Mouse (Mus musculus): ENCODE data around the gene Tmco4. TPM values are rescaled to one million over a fixed set of nuclear protein-coding genes. Genes with fewer than 3 reads are reported as not detected.

The Tmco4 gene
- polyA plus RNA-seq, 1 experiment from 2014 or later = 6.1 TPM

GRCm38 (mm10) chr4:139001433-139001832 lies 28.7 kb downstream of the Tmco4 start:
- 0 out of 2 replicates have a peak, but pooled peaks cover 4% of the 10 kb centered on the region for H3K27me3 ChIP-seq

GRCm38 (mm10) chr4:139004067-139004466 lies 31.4 kb downstream of the Tmco4 start:
- WGBS = 84% methylated on average over 8 of the region's 8 CpGs
- H3K9me3 ChIP-seq (replicated peaks) = no peaks in the 10 kb centered on the region
- H3K4me3 ChIP-seq (replicated peaks) = no peak overlapping the region
- H3K4me2 ChIP-seq = no peak overlapping the region
- H3K27ac ChIP-seq = no peak overlapping the region
- no peak for ATAC-seq (replicated peaks; ENCODE audit: low FRiP score)
- H3K9ac ChIP-seq = no peak overlapping the region
- H3K4me1 ChIP-seq = peaks cover 33% of the 10 kb centered on the region
- H3K36me3 ChIP-seq = no peaks in the 10 kb centered on the region
- H3K27me3 ChIP-seq = peaks cover 11% of the 10 kb centered on the region; the same call in 1 of the 2 replicates

More at GRCm38 (mm10) chr4:139001433-139001832, 28.7 kb downstream of the Tmco4 start:
- Histone ChIP-seq H3K27ac (no peak overlapping the region), H3K9ac (no peak overlapping the region), H3K9me3 (replicated peaks) (no peaks in the 10 kb centered on the region), H3K4me3 (replicated peaks) (no peak overlapping the region), H3K4me1 (peaks cover 11% of the 10 kb centered on the region; the same call in 1 of the 2 replicates), H3K4me2 (no peak overlapping the region; the same call in 1 of the 2 replicates), H3K36me3 (0 out of 2 replicates have a peak, but pooled peaks cover 3% of the 10 kb centered on the region)
- ATAC-seq (replicated peaks; ENCODE audit: low FRiP score) = no peak
- WGBS = 23% methylated on average over 6 of the region's 6 CpGs

GRCm38 (mm10) chr4:139005214-139005613 lies 32.5 kb downstream of the Tmco4 start:
- ATAC-seq (replicated peaks; ENCODE audit: low FRiP score) = 0 out of 2 replicates have a peak, but pooled peaks have one; percentile 37
- Histone ChIP-seq H3K27ac (no peak overlapping the region), H3K4me2 (no peak overlapping the region), H3K9me3 (replicated peaks) (no peaks in the 10 kb centered on the region), H3K36me3 (no peaks in the 10 kb centered on the region), H3K4me1 (peaks cover 33% of the 10 kb centered on the region), H3K9ac (no peak overlapping the region), H3K4me3 (replicated peaks) (no peak overlapping the region), H3K27me3 (peaks cover 11% of the 10 kb centered on the region; the same call in 1 of the 2 replicates)
- WGBS = 36% methylated on average over 6 of the region's 6 CpGs

- WGBS = 75% methylated on average over 3 of the region's 3 CpGs
Observed at GRCm38 (mm10) chr4:139007353-139007752, 34.7 kb downstream of the Tmco4 start.

GRCm38 (mm10) chr4:139007981-139008536 lies 35.4 kb downstream of the Tmco4 start:
- H3K9me3 ChIP-seq (replicated peaks) = no peaks in the 10 kb centered on the region
- H3K4me2 ChIP-seq = no peak overlapping the region
- H3K4me3 ChIP-seq (replicated peaks) = no peak overlapping the region
- no peak overlapping the region for H3K27ac ChIP-seq
- no peak for ATAC-seq (replicated peaks; ENCODE audit: low FRiP score)
- 19% methylated on average over 6 of the region's 6 CpGs for WGBS
- peaks cover 27% of the 10 kb centered on the region for H3K4me1 ChIP-seq
- peaks cover 11% of the 10 kb centered on the region; the same call in 1 of the 2 replicates for H3K27me3 ChIP-seq
- no peak overlapping the region for H3K9ac ChIP-seq
- no peaks in the 10 kb centered on the region for H3K36me3 ChIP-seq

More at GRCm38 (mm10) chr4:139007353-139007752, 34.7 kb downstream of the Tmco4 start:
- no peak for ATAC-seq (replicated peaks; ENCODE audit: low FRiP score)
- H3K4me1 ChIP-seq = peaks cover 27% of the 10 kb centered on the region
- H3K27ac ChIP-seq = no peak overlapping the region
- H3K36me3 ChIP-seq = no peaks in the 10 kb centered on the region
- H3K9me3 ChIP-seq (replicated peaks) = no peaks in the 10 kb centered on the region
- no peak overlapping the region for H3K4me2 ChIP-seq
- H3K4me3 ChIP-seq (replicated peaks) = no peak overlapping the region
- no peak overlapping the region for H3K9ac ChIP-seq
- H3K27me3 ChIP-seq = peaks cover 11% of the 10 kb centered on the region; the same call in 1 of the 2 replicates

GRCm38 (mm10) chr4:139011201-139011702 lies 38.6 kb downstream of the Tmco4 start:
- WGBS = 75% methylated on average over 13 of the region's 13 CpGs
- H3K4me3 ChIP-seq (replicated peaks) = no peak overlapping the region
- no peak overlapping the region for H3K4me2 ChIP-seq
- H3K9ac ChIP-seq = no peak overlapping the region
- H3K27me3 ChIP-seq = peaks cover 7% of the 10 kb centered on the region; the same call in 1 of the 2 replicates
- H3K9me3 ChIP-seq (replicated peaks) = no peaks in the 10 kb centered on the region; the same call in 1 of the 2 replicates
- no peaks in the 10 kb centered on the region for H3K36me3 ChIP-seq
- H3K27ac ChIP-seq = no peak overlapping the region
- H3K4me1 ChIP-seq = peaks cover 22% of the 10 kb centered on the region
- ATAC-seq (replicated peaks; ENCODE audit: low FRiP score) = 0 out of 2 replicates have a peak, but pooled peaks have one; percentile 34

- Histone ChIP-seq H3K27ac (no peak overlapping the region), H3K36me3 (no peaks in the 10 kb centered on the region), H3K4me3 (replicated peaks) (no peak overlapping the region), H3K9ac (no peak overlapping the region), H3K4me1 (peaks cover 5% of the 10 kb centered on the region), H3K27me3 (no peaks in the 10 kb centered on the region), H3K4me2 (no peak overlapping the region), H3K9me3 (replicated peaks) (no peaks in the 10 kb centered on the region; the same call in 1 of the 2 replicates)
- 66% methylated on average over 11 of the region's 11 CpGs for WGBS
- ATAC-seq (replicated peaks; ENCODE audit: low FRiP score) = no peak
Observed at GRCm38 (mm10) chr4:139013281-139013680, 40.6 kb downstream of the Tmco4 start.

GRCm38 (mm10) chr4:139014793-139015192 lies 42.1 kb downstream of the Tmco4 start:
- 80% methylated on average over 6 of the region's 6 CpGs for WGBS
- H3K36me3 ChIP-seq = no peaks in the 10 kb centered on the region
- H3K9me3 ChIP-seq (replicated peaks) = no peaks in the 10 kb centered on the region; the same call in 1 of the 2 replicates
- no peak overlapping the region for H3K4me2 ChIP-seq
- no peak overlapping the region for H3K9ac ChIP-seq
- no peaks in the 10 kb centered on the region; the same call in 1 of the 2 replicates for H3K4me1 ChIP-seq
- H3K4me3 ChIP-seq (replicated peaks) = no peak overlapping the region
- H3K27ac ChIP-seq = no peak overlapping the region
- no peaks in the 10 kb centered on the region for H3K27me3 ChIP-seq
- ATAC-seq (replicated peaks; ENCODE audit: low FRiP score) = no peak

GRCm38 (mm10) chr4:139018388-139018787 lies 45.7 kb downstream of the Tmco4 start:
- 74% methylated on average over 14 of the region's 14 CpGs for WGBS
- Histone ChIP-seq H3K4me2 (no peak overlapping the region), H3K4me1 (peaks cover 2% of the 10 kb centered on the region; the same call in 1 of the 2 replicates), H3K9ac (no peak overlapping the region), H3K4me3 (replicated peaks) (no peak overlapping the region), H3K36me3 (no peaks in the 10 kb centered on the region), H3K9me3 (replicated peaks) (no peaks in the 10 kb centered on the region; the same call in 1 of the 2 replicates), H3K27ac (no peak overlapping the region), H3K27me3 (no peaks in the 10 kb centered on the region)
- ATAC-seq (replicated peaks; ENCODE audit: low FRiP score) = 0 out of 2 replicates have a peak, but pooled peaks have one; percentile 46

GRCm38 (mm10) chr4:139018976-139019375 lies 46.3 kb downstream of the Tmco4 start:
- no peak overlapping the region for H3K4me3 ChIP-seq (replicated peaks)
- H3K4me2 ChIP-seq = no peak overlapping the region
- H3K27ac ChIP-seq = no peak overlapping the region

GRCm38 (mm10) chr4:139019413-139019812 lies 46.7 kb downstream of the Tmco4 start:
- no peak overlapping the region for H3K9ac ChIP-seq
- no peak overlapping the region for H3K4me2 ChIP-seq
- H3K9me3 ChIP-seq (replicated peaks) = no peaks in the 10 kb centered on the region; the same call in 1 of the 2 replicates
- no peak for ATAC-seq (replicated peaks; ENCODE audit: low FRiP score)
- H3K4me1 ChIP-seq = 0 out of 2 replicates have a peak, but pooled peaks cover 2% of the 10 kb centered on the region
- no peaks in the 10 kb centered on the region for H3K27me3 ChIP-seq
- no peak overlapping the region for H3K27ac ChIP-seq
- no peak overlapping the region for H3K4me3 ChIP-seq (replicated peaks)
- no peaks in the 10 kb centered on the region for H3K36me3 ChIP-seq
- WGBS = 65% methylated on average over 13 of the region's 13 CpGs

More at GRCm38 (mm10) chr4:139018976-139019375, 46.3 kb downstream of the Tmco4 start:
- no peak for ATAC-seq (replicated peaks; ENCODE audit: low FRiP score)
- no peaks in the 10 kb centered on the region for H3K27me3 ChIP-seq
- H3K4me1 ChIP-seq = 0 out of 2 replicates have a peak, but pooled peaks cover 2% of the 10 kb centered on the region
- no peak overlapping the region for H3K9ac ChIP-seq
- 78% methylated on average over 4 of the region's 4 CpGs for WGBS
- no peaks in the 10 kb centered on the region for H3K36me3 ChIP-seq
- no peaks in the 10 kb centered on the region; the same call in 1 of the 2 replicates for H3K9me3 ChIP-seq (replicated peaks)

GRCm38 (mm10) chr4:139020385-139020784 lies 47.7 kb downstream of the Tmco4 start:
- Histone ChIP-seq H3K27ac (no peak overlapping the region), H3K9ac (no peak overlapping the region), H3K4me2 (no peak overlapping the region), H3K27me3 (no peaks in the 10 kb centered on the region), H3K4me1 (0 out of 2 replicates have a peak, but pooled peaks cover 2% of the 10 kb centered on the region), H3K4me3 (replicated peaks) (no peak overlapping the region), H3K36me3 (no peaks in the 10 kb centered on the region), H3K9me3 (replicated peaks) (no peaks in the 10 kb centered on the region)
- WGBS = 82% methylated on average over 3 of the region's 3 CpGs
- ATAC-seq (replicated peaks; ENCODE audit: low FRiP score) = no peak
